Mouse (Mus musculus) myocyte (in vitro differentiated cells): Measurements from ENCODE around the gene Pigk. TPM values are rescaled to one million over a fixed set of nuclear protein-coding genes. Genes with fewer than 3 reads are reported as not detected.

ENCODE experiments used
- H3K27me3 ChIP-seq: one replicate; pipeline ENCODE4 v1.6.1; 2011; ENCODE audit not compliant: control insufficient read depth, insufficient read depth, insufficient read length
- H3K36me3 ChIP-seq: one replicate; pipeline ENCODE4 v1.6.1; 2011; ENCODE audit not compliant: control insufficient read depth, insufficient read depth
- H3K4me2 ChIP-seq: one replicate; pipeline ENCODE4 v1.6.1; 2011; ENCODE audit warnings: low read depth, control low read depth
- H3K4me3 ChIP-seq: one replicate; pipeline ENCODE4 v1.5.1; 2011; ENCODE audit warnings: mild to moderate bottlenecking, control low read depth, moderate library complexity
- H3K79me2 ChIP-seq: one replicate; pipeline ENCODE4 v1.6.1; 2011; ENCODE audit not compliant: control insufficient read depth, insufficient read depth
- H3ac ChIP-seq: one replicate; pipeline ENCODE4 v1.6.1; 2011; ENCODE audit not compliant: control insufficient read depth, insufficient read length
- CEBPB ChIP-seq: IDR thresholded peaks from 2 replicates; pipeline ENCODE4 v1.6.1; 2011; ENCODE audit warnings: mild to moderate bottlenecking, moderate library complexity; ENCODE audit not compliant: poor library complexity, insufficient read depth, severe bottlenecking
- E2F4 ChIP-seq: IDR thresholded peaks from one replicate; pipeline ENCODE4 v1.6.1; 2011; ENCODE audit warnings: mild to moderate bottlenecking, control low read depth, moderate library complexity; ENCODE audit not compliant: insufficient read depth
- MAX ChIP-seq: IDR thresholded peaks from one replicate; pipeline ENCODE4 v1.6.1; 2011; ENCODE audit warnings: low read depth, mild to moderate bottlenecking, control low read depth
- MYOD1 ChIP-seq, 3 experiments: IDR thresholded peaks; one replicate each; pipeline ENCODE4 v1.6.1; 2011; ENCODE audit warnings: control low read depth in 2 of 3, low read depth in 2 of 3, mild to moderate bottlenecking in 2 of 3, moderate library complexity in 1 of 3; ENCODE audit not compliant: insufficient read length in 2 of 3, control insufficient read depth in 1 of 3
- MYOG ChIP-seq, 3 experiments: IDR thresholded peaks; one replicate each; pipeline ENCODE4 v1.6.1; 2011; ENCODE audit warnings: control low read depth in 2 of 3, low read depth in 2 of 3, mild to moderate bottlenecking in 2 of 3; ENCODE audit not compliant: insufficient read length in 2 of 3, control insufficient read depth in 1 of 3, insufficient read depth in 1 of 3
- POLR2A ChIP-seq: IDR thresholded peaks from one replicate; pipeline ENCODE4 v1.6.1; 2011; ENCODE audit warnings: low read depth, mild to moderate bottlenecking, control low read depth, moderate library complexity; ENCODE audit not compliant: insufficient read length
- POLR2AphosphoS2 ChIP-seq: IDR thresholded peaks from one replicate; pipeline ENCODE4 v1.6.1; 2011; ENCODE audit warnings: low read depth, control low read depth; ENCODE audit not compliant: insufficient read length
- REST ChIP-seq: IDR thresholded peaks from one replicate; pipeline ENCODE4 v1.6.1; 2011; ENCODE audit warnings: mild to moderate bottlenecking, control low read depth, moderate library complexity; ENCODE audit not compliant: insufficient read depth, insufficient read length
- SRF ChIP-seq: IDR thresholded peaks from one replicate; pipeline ENCODE4 v1.6.1; 2011; ENCODE audit warnings: low read depth; ENCODE audit not compliant: control insufficient read depth, insufficient read length
- TCF12 ChIP-seq: IDR thresholded peaks from one replicate; pipeline ENCODE4 v1.6.1; 2011; ENCODE audit warnings: mild to moderate bottlenecking, control low read depth; ENCODE audit not compliant: poor library complexity, insufficient read depth, severe bottlenecking
- TCF3 ChIP-seq: IDR thresholded peaks from one replicate; pipeline ENCODE4 v1.6.1; 2011; ENCODE audit warnings: low read depth, control low read depth; ENCODE audit not compliant: insufficient read length
- USF1 ChIP-seq: IDR thresholded peaks from one replicate; pipeline ENCODE4 v1.6.1; 2011; ENCODE audit warnings: low read depth, mild to moderate bottlenecking, control low read depth, moderate library complexity
- polyA plus RNA-seq: library from polyadenylated mRNA; unstranded; fragments of >200 nt; fragmentation: generic; extraction: Trizol; gene quantifications from one replicate; pipeline ENCODE4 v1.2.1, GENCODE M21; 2012; ENCODE audit warnings: missing spikeins

The Pigk gene
- polyA plus RNA-seq, 1 experiment: 20.7 TPM

DNA sequence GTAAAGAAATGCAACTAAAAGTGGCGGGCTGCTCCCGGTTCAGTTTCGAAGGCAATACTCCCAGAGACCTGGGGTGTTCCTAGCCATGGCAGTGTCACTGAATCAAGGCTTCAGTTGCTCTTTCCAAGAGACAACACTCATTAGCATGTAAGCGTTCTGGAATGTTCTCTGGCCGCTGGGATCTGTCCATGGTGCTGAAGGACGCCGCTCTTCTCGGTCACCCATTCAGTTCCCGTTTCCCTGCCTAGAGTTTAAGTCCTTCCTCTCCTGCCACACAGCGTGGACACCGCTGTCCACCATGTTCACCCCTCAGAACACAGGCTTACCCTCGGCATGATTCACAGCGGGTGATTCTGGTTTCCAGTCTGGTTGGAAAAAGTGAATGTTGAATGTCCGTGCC, 107.3 kb downstream of the Pigk start:
- Histone ChIP-seq H3K4me2 (no peak overlapping the region), H3K4me3 (no peak overlapping the region), H3K27me3 (no peaks in the 10 kb centered on the region), H3K79me2 (no peaks in the 10 kb centered on the region), H3K36me3 (no peaks in the 10 kb centered on the region), H3ac (no peak overlapping the region)
- peak; percentile 80 for TF ChIP-seq MAX
- TF ChIP-seq SRF: no peak
- TF ChIP-seq REST: peak; percentile 93

DNA sequence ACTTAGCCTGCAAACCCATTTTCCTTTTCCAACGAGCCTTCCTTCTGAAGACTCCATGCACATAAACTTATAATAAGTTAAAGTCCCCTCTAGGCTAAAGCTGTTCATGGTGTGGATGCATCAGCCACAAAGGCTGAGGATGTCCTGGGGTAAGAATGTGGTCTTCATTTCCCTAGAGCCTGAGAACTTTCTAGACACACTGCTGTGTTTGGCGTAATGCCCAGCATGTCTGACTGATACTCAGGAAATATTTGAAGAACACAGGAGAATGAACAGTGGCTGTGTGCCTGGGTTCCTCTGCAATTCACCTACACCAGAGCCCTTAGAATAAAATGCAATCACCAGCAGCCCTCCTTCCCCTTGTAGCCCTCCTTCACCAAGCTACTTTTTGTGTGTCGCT, 117.5 kb downstream of the Pigk start:
- Histone ChIP-seq H3K27me3 (no peaks in the 10 kb centered on the region), H3K36me3 (no peaks in the 10 kb centered on the region), H3K79me2 (no peaks in the 10 kb centered on the region), H3ac (no peak overlapping the region), H3K4me2 (no peak overlapping the region), H3K4me3 (no peak overlapping the region)
- TF ChIP-seq MYOG (IDR thresholded peaks at IDR 0.05; ENCODE audit: control insufficient read depth in 1 of 3, insufficient read depth in 1 of 3, insufficient read length in 2 of 3, low read depth in 2 of 3): no peak
- TF ChIP-seq TCF12: no peak
- no peak for TF ChIP-seq E2F4
- TF ChIP-seq TCF3: no peak
- TF ChIP-seq CEBPB: no peak
- TF ChIP-seq SRF: no peak
- TF ChIP-seq MAX: no peak
- no peak for TF ChIP-seq USF1
- no peak for TF ChIP-seq REST

DNA sequence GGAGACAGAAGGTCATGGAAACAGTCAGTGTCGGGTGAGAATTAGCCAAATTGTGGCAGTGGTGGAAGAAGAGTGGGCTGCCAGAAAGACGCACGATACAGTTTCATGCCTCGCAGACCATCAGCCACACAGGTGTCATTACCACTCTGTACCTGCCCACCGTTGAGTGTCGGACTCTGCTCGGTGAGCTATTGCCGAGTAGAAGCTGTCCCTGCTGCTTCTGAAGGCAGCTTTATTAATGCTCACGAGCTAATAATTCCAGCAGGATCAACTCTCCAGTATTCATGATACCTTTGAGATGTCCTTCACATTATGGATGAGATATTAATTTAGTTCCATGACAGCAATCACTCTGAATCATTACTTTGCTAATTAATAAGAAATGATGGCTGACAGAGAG, 118.1 kb downstream of the Pigk start:
- H3K79me2 ChIP-seq: no peaks in the 10 kb centered on the region
- H3K4me2 ChIP-seq: no peak overlapping the region
- no peak for TF ChIP-seq MYOD1 (IDR thresholded peaks at IDR 0.05; ENCODE audit: control insufficient read depth in 1 of 3, insufficient read length in 2 of 3, low read depth in 2 of 3)
- no peak for TF ChIP-seq POLR2AphosphoS2
- no peak for TF ChIP-seq TCF12
- no peak for TF ChIP-seq USF1
- TF ChIP-seq REST: no peak
- no peak for TF ChIP-seq MAX
- TF ChIP-seq CEBPB: no peak
- TF ChIP-seq MYOG (IDR thresholded peaks at IDR 0.05; ENCODE audit: control insufficient read depth in 1 of 3, insufficient read depth in 1 of 3, insufficient read length in 2 of 3, low read depth in 2 of 3): no peak
- no peak for TF ChIP-seq POLR2A
- TF ChIP-seq E2F4: no peak
- no peak for TF ChIP-seq SRF
- no peak for TF ChIP-seq TCF3
- no peaks in the 10 kb centered on the region for H3K36me3 ChIP-seq
- no peak overlapping the region for H3ac ChIP-seq
- no peaks in the 10 kb centered on the region for H3K27me3 ChIP-seq
- H3K4me3 ChIP-seq: no peak overlapping the region

DNA sequence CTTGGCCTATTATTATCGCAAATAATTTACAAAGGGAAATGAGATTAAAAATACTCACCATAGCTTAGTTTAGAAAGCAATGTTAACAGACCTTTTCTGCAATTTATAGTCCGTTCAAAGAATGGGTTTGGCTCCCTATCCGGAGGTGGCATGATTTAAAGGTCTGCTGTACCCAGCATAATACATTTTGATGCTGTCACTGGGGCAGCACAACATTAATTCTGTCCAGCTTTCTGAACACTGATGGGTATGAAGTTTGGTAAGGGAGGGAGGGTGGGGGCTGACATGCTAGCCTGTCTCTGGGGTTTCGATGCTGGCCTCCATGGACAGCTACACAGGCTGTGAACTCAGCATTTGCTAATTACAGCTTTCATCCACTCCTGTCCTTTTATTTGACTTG, 118.5 kb downstream of the Pigk start:
- no peak overlapping the region for H3K4me2 ChIP-seq
- no peak for TF ChIP-seq CEBPB
- H3K27me3 ChIP-seq: no peaks in the 10 kb centered on the region
- no peak overlapping the region for H3K4me3 ChIP-seq
- H3ac ChIP-seq: no peak overlapping the region
- no peaks in the 10 kb centered on the region for H3K36me3 ChIP-seq
- no peaks in the 10 kb centered on the region for H3K79me2 ChIP-seq

DNA sequence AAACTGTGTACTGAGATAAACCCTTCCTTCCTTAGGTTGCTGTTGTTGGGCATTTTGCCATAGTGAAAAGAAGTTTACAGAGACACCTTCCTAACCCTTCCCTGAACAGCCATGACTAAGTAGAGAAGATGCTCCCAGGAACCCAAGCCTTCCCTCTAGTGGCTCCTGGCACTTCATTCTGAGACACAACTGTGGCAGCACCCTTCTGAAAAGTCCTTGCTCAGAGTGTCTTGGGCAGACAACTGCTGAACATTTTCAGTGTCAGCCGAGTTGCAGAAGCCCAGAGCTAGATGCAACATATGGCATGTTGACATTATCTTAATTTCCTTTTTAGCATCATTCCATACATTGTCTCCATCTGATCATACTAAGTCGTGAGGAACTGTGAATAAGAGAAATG, 123.5 kb downstream of the Pigk start:
- H3K4me3 ChIP-seq: no peak overlapping the region
- H3K79me2 ChIP-seq: no peaks in the 10 kb centered on the region
- TF ChIP-seq USF1: no peak
- TF ChIP-seq CEBPB: no peak
- no peak for TF ChIP-seq POLR2AphosphoS2
- TF ChIP-seq TCF12: no peak
- no peak for TF ChIP-seq MYOG (IDR thresholded peaks at IDR 0.05; ENCODE audit: control insufficient read depth in 1 of 3, insufficient read depth in 1 of 3, insufficient read length in 2 of 3, low read depth in 2 of 3)
- no peak for TF ChIP-seq MYOD1 (IDR thresholded peaks at IDR 0.05; ENCODE audit: control insufficient read depth in 1 of 3, insufficient read length in 2 of 3, low read depth in 2 of 3)
- TF ChIP-seq TCF3: no peak
- TF ChIP-seq MAX: no peak
- TF ChIP-seq SRF: no peak
- no peak for TF ChIP-seq E2F4
- TF ChIP-seq POLR2A: no peak
- TF ChIP-seq REST: no peak
- no peak overlapping the region for H3K4me2 ChIP-seq
- H3ac ChIP-seq: no peak overlapping the region
- no peaks in the 10 kb centered on the region for H3K27me3 ChIP-seq
- H3K36me3 ChIP-seq: no peaks in the 10 kb centered on the region

DNA sequence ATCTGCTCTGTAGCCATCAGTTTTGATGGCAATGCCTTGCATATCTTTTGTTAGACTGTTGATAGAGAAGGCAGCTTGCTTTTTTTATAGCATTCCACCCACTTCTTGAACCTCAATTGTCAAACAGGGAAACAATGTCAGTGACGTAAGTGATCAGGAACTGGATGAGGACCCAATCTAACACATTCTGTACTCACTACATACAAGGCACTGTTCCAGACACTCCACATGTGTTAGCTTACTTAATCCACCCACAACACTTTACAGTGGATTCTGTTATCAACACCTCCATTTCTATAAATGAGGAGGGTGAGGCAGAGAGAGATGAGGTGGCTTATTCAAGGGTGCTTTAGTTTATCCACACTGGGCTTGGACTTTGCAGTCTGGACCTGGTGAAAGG, 124.0 kb downstream of the Pigk start:
- no peak overlapping the region for H3K4me2 ChIP-seq
- H3K36me3 ChIP-seq: no peaks in the 10 kb centered on the region
- TF ChIP-seq SRF (no peak), USF1 (no peak), REST (no peak), MYOD1 (IDR thresholded peaks at IDR 0.05; ENCODE audit: control insufficient read depth in 1 of 3, insufficient read length in 2 of 3, low read depth in 2 of 3) (no peak), MYOG (IDR thresholded peaks at IDR 0.05; ENCODE audit: control insufficient read depth in 1 of 3, insufficient read depth in 1 of 3, insufficient read length in 2 of 3, low read depth in 2 of 3) (no peak), TCF12 (no peak), TCF3 (no peak), POLR2AphosphoS2 (no peak), POLR2A (no peak), MAX (no peak)
- no peaks in the 10 kb centered on the region for H3K79me2 ChIP-seq
- H3K4me3 ChIP-seq: no peak overlapping the region
- H3K27me3 ChIP-seq: no peaks in the 10 kb centered on the region
- no peak overlapping the region for H3ac ChIP-seq
